Mouse (Mus musculus) right cerebral cortex, adult 18-20 months (tissue): ENCODE data around the gene Acad10.
"Not testable (repeated sequence)": the region's sequence is repeated elsewhere in the genome, so short reads cannot be mapped to it uniquely, and the experiment has no call there.

Source experiments
- DNase-seq: peaks from one replicate; pipeline ENCODE4 v3.0.0; 2022; ENCODE audit warnings: mixed read lengths

Gene Acad10

DNA sequence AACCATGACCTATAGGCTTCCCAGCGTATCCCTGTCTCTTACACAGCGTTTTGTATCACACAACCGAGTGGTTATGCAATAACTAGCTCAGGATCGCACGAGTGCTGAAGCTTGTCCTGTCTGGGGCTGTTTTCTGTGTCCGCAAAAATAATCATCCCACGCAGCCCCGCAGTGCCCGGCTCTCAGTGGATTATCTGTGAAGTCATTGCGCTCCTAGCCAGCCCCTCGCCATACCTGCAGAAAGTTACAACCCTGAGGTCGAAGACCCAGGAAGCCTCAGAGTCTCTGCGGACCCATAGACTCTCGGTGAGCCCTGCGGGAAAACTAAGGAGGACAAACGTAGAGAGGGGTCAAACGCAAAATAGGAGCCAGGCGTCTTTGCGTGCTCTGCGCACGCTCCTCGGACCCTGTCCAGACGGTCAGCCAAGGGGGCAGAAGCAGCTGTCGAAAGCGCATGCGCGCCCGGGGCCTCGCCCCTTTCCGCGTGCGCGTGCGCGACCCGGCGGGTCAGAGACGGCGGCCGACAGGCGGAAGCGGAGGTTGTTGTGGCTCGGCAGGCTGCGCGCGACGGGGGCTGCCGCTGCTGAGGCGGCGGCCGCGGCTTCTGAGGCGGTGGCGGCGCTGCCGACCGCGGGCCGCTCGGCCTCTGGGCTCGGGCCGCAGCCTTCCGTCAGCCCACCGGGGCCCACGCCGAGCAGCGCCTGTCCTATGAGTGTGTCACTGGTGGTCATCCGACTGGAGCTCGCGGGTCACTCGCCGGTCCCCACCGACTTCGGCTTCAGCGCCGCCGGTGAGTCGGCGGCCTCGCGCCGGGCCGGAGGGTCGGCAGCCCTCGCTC lies at the start of gene Acad10, which contains the start of gene Brap:
TSS of gene Acad10 (minus strand) at position 456 of the 838 bp plus-strand sequence.
TSS of gene Brap (plus strand) at position 505 of the 838 bp plus-strand sequence.
- DNase-seq: peak; percentile 95

DNA sequence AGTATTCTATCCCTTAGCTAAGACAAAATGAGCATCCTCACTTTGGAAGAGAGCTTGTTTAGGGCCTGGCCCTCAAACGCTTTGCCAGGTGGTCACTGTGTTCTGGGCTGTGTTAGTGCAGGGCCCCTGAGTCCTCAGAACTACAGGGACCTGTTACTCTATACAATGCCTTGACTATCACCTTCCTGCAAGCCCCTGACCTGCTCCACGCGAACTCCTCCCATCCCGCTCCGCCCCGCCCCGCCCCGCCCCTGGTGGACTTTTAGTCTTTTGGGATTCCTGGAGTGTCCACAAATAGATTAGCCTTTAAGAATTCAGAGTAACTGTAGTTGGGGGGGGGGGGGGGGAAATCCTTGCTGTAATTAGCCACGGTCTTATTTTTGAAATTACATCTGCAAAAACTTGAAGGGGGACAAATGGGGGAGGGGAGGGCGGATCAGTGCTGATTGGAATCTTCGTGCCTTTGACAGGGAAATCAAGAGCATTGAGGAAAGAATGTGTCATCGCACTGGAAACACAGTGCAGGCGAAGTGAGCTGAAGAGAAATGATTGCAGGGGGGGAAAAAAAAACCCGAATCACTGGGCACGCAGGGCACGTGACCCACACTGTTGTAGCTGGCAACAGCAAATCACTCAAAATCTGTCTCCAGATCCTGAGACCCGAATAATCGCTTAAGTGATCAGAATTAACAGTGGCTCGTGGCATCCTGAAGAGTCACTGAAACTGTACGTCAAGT lies 44.4 kb upstream of the Acad10 start:
- no peak for DNase-seq

DNA sequence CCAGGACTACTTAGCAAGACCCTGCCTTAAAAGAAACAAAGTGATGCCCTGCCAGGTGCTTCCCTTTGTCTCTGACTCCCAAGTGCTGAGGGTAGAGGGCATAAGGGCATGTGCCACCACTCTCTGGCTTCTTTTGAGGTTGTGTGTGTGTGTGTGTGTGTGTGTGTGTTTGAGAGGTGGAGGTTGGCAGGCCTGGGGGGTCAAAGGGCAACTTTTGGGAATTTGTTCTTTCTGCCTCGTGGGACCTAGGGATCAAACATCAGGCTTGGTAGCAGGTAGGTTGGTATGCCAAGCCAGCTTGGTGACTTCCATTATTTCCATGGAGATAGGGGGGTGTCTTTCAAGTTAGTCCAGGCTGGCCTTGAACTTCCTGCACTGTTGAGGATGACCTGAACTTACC lies 43.0 kb upstream of the Acad10 start:
- DNase-seq: no peak

DNA sequence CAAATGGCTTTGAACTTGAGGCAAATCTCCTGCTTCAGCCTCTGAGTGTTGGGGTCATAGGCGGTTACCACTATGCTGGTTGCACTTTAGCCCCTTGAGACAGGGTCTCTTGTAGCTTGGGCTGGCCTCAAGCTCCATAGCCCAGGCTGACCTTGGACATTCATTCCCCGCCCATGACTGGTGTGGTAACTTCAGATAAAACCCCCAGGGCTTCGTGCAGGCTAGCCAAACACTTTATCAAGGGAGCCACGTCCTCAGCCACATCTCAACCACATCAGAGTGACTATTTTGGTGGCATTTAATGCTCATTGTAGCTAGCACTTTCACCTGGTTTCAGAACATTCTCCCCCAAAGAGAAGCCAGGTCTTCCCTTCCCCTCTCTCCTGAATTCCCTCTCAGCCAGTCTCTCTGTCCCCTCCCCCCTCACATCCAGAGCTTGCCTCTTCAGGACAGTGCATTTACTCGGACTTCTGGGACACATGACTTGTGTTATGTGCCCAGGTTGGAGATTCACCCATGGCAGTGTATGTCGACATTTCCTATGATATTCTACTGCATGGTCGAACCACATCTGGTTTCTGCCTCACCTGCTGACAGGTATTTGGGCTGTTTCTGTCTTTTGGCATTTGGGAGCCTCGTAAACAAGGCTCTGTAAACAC lies 40.9 kb upstream of the Acad10 start:
- no peak for DNase-seq

DNA sequence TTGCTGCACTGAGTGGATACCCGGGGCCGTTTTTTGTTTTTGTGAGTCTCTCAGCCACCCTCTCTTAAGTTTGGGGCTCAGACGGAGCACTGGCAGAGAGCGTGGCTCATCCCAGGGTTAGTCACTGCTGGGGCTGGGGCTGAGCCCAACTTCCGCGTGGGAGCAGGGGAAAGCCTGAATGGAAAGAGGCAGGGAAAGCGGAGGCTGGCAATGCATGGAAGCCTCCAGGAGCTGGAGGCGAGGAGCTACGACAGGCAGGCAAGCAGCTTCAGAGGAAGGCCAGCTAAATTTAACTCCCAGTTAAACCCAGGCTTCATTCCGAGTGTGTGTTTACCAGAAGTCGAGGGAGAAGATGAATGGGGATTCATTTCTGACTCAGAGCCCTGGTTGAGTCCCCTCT lies 40.2 kb upstream of the Acad10 start:
- DNase-seq: peak; percentile 92

DNA sequence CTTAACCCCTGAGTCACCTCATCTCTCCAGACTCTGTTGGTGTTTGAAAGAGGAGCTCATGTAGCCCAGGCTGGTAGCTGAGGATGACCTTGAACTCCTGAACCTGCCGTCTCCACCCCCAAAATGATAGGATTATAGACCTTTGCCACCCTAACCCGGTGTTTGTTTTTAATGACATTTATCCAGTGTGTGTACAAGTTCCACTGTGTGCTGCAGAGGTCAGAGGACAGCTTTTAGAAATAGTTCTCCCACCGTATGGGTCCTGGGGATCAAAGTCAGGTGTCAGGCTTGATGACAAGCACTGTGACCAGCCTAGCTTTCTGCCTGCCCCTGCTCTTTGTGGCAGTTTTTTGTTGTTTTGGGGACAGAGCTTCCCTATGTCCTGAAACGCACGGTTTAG lies 39.6 kb upstream of the Acad10 start:
- DNase-seq: no peak

DNA sequence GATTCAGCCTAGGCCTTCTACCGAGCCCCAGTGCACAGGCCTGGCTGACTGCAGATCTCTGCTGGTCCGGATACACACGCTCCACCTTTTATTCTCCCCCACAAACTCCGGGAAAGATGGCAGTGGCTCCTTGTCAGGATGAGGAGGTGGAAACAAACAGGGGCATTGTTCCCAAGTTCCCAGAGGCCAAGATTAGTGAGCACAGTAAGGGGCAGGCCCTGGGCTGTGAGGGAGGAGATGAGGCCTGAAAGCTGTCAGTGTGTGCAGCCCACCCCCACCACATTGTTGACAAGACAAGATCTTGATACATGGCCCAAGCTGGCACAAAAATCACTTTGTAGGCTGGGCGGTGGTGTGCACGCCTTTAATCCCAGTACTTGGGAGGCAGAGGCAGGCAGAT lies 36.4 kb upstream of the Acad10 start:
- DNase-seq: no peak

DNA sequence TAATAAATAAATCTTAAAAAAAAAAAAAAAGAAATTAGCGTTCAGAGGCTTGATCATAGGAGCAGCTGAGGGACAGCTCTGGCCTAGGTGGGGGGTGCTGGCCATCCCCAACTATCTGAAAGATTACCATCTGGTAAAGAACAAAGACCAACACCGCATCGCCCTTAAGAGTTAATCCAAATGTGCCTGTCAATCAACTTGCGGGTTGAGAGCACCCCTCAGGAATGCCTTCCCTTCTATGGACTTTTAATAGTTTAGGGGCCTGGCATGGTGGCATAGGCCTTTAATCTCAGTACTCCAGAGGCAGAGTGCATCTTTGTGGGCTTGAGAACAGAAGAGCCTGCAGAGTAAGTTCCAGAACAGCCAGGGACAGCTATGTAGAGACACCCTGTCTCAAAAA lies 32.6 kb upstream of the Acad10 start:
- DNase-seq: no peak

DNA sequence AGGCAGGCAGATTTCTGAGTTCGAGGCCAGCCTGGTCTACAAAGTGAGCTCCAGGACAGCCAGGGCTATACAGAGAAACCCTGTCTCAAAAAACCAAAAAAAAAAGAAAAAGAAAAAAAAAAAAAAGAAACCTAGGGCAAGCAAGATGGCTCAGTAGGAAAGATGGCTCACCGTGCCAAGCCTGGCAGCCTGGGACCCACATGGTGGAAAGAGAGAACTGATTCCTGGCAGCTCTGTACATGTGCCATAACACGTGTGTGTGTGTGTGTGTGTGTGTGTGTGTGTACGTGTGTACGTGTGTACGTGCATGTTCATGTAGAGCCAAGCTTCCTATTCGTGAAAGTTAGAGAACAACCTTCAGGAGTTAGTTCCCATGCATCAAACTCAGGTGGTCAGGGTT lies 31.1 kb upstream of the Acad10 start:
- DNase-seq: not testable (repeated sequence)

DNA sequence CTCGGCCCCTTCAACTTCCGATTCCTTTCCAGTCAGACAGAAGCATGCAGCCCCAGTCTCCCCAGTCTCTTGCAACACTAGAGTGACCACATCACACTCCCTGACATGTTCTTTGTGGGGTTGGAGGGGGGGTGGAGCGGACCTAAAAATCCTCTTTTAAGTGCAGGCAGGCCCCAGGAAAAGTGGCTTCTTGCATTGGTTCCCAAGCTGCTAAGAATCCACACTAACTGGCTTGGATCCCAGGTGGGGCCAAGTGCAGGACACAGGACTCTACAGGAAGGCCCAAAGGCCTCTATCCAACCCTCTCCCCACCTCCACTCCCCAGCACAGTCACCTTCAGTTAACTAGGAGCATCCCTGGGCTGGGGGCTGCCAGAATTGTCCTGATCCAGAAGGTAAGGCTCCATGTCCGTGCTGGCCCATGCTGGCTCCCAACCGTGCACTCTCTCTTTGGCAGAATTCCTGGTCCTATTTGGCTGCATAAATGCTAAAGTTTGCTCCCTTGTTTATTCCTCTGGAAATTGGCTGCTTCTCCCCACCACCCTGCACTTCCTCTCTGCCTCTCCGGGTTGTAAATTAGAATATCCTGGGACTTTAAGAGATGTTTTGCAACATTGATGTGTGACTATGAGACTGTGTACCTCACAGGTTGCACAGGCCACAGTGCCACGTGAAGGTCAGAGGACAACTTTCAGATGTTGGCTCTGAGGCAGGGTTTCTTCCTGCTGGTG lies 30.3 kb upstream of the Acad10 start:
- no peak for DNase-seq

DNA sequence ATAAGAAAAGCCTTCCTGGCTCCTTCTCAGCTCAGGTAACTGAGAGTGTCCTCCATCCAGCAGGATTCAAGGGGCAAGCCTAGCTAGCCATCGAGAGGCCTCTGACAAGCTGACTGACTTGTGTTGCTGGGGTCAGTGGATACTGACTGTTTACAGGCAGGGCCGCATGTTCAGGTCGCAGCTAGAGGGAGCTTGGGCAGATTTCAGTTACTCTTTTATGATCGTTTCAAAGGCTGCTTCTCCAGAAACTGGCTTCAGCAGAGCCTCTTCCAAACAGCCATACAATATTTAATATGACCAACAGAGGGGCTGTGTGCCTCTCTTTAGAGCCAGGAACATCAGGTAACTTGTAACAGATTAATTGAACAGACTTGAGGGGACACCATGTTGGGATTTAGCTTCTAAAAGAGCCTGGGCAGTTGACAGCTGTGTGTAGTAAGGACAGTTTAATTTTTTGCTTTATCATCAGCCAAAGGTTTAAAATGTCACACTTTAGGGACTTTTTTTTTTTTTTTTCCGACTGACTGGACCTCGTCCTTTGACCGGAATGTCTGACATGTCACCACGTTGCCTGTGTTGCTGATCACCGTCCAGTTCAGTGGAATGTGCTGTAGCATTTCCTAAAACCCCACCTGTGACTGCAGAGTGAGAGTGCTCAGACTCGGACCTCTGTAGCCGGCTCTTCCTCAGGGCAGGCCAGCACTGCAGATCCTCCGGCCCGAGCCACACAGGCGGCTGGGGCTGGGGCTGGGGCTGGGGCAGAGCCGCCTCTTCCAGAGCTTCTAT lies 26.0 kb upstream of the Acad10 start:
- DNase-seq: no peak

DNA sequence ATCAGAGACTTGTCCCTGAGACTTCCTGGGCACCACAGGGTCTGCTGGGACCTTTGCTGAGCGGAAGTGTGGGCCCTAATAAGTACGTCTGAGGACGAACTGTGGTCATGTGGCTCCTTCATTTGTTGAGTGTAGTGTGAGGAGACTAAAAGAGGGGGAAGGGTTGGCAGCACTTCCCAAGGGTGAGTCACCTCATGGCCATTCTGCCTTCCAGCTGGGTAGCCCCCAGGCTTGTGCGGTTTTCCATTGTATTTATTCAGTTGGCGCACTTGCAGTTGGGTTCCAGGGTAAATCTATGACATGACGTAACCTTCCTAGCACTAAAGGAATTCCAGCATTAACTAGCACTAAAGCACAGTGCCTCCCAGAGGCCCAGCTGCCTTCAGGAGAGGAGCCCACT lies 25.2 kb upstream of the Acad10 start:
- no peak for DNase-seq

DNA sequence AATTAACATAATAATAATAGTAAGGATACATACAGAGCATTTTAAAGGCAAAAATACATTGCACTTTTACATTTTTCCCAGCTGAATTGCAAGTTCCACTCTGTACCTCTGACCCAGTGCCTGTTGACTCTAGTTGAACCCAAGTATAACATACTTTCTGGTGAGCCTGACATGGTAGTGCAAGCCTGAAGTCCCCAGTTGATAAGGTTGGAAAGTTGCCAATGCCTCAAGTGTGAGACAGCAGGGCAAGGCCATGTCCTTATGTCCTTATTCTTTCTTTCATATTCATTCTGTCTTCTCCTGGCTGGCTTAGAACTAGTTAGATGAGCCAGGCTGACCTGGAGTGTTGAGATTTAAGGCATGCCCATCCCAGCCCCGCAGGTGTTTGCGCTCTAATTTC lies 21.9 kb upstream of the Acad10 start:
- DNase-seq: no peak

DNA sequence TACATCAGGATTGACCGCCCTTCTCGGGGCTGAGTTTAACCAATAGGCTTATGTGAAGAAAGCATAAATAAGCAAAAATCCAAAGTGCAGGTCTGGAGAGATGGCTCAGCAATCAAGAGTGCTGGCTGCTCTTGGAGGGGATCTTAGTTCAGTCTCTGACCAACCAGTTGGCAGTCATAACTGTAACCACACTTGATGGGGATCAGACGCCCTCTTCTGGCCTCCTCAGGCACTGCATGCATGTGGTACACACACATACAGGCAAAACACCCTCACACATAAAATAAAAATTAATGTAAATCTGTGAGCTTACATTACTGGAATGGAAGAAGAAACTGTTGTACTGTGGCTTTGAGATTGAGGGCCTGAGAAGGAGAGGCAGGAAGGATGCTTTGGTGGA lies 10.1 kb upstream of the Acad10 start:
- no peak for DNase-seq

DNA sequence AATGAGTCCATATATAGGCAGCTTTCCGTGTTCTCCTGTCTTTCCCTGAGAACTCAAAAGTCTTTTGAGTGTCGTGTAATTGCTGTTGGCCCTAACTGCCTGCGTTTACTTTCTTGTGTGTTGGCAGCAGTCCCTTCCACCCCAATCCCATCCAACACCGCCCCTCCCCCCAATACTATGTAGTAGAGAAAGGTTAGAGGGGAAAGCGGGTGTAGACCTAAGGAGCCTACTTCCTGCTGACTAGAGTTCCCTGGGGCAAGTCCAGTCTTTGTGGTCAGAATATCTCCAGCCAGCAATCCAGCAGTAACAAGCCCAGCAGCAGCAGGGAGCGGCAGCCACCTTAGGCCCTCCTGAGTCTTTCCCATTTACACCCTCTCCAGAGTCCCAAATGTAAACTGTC lies 8.1 kb upstream of the Acad10 start:
- no peak for DNase-seq

DNA sequence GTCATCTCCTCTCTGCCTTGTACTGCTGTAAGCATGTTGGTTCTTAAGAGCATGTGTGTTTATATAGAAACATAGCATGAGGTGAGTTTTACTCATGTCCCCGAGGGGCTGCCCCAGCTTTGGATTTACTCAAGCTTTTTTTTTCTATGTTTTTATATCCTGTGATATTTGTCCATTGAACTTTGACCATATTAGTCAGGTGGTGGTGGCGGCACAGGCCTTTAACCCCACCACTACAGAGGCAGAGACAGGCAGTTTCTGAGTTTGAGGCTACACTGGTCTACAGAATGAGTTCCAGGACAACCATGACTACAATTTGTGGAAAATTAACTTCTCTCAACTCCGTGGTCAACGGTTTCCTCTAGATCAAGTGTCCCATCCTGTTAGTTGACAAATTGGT lies 6.8 kb upstream of the Acad10 start:
- no peak for DNase-seq

DNA sequence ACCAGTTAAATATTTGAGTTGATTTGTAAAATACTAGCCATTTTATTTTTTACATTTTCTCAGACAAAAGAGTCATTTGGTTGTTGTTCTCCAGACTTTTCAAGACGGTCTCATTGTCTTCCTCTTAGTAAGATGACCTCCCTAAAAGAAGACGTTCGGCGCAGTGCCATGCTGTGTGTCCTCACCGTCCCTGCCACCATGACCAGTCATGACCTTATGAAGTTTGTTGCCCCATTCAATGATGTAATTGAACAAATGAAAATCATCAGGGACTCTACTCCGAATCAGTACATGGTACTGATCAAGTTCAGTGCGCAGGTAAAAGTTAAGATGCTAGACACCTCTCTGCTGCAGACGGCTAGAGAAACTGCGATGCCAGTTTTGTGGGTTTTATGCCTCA lies 4.7 kb upstream of the Acad10 start:
- no peak for DNase-seq

DNA sequence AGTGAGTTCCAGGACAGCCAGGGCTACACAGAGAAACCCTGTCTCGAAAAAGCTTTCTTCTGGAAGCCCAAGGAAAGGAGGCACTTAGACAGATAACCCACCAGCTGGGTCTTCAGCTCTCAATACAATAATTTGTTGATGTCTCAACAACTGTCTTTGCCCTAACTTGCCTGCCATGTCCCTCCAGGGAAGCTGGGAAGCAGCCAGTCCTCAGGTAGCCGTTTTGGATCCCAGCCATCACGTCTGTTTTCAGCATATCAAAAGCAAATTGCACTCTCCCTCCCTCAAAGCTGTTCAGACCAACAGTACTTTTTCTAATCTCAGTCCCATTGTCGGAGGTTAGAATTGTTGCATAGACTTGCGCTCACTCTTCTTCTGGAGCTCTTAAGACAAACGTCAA lies 3.8 kb upstream of the Acad10 start:
- DNase-seq: no peak

DNA sequence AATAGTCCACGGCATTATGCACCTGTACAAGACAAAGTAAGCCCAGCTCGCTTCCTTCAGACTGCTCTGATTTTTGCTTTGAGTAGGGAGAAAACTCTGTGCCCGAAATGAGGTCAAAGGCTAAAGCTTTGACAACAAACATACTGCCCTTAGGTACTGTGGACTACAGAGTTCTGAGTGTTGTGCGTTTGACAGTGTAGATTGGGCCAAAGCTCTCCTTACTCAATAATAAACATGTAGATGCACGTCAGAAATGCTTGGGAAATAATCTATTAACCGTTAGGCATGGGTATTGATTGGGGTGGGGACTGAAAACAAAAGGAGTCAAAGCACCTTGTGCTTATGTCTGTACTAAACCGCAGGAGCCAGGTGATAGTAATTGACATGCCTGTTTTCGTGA lies 3.1 kb upstream of the Acad10 start:
- DNase-seq: no peak

DNA sequence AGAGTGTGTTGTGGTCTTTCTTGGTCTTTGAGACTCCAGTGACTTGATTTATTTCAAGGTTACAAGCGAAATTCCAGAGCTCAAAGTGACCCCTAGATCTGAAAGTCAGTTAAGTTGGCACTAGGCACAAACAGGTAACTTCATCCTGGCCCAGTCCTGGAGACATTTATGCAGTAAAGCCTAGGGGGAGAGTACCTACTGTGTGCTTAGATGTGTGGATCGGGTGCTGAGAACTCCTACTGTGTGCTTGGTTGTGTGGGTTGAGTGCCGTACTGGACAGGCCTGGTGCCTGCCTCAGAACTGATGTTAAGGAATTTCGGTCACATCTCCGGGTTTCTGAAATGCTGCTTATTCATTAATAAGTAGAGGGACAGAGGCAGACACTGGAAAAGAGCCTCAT lies 1.2 kb upstream of the Acad10 start:
- no peak for DNase-seq

DNA sequence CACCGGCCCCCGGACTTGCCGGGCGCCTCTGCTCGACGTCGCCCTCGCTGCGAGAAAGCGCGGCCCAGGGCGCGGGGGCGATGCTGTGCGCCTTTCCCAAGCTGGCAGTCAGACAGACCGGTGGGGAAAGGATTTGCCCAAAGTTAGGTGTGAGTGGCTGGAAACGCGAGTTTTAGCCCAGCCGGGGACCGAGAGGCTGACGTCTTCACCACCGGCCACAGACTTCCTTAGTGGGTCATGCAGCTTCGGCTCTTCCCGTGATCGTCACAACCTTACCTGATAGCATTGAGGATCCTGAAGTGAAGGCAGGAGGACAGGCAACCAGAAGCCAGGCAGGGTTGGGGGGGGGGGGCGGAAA lies 562 bp upstream of the Acad10 start:
- peak; percentile 40 for DNase-seq

DNA sequence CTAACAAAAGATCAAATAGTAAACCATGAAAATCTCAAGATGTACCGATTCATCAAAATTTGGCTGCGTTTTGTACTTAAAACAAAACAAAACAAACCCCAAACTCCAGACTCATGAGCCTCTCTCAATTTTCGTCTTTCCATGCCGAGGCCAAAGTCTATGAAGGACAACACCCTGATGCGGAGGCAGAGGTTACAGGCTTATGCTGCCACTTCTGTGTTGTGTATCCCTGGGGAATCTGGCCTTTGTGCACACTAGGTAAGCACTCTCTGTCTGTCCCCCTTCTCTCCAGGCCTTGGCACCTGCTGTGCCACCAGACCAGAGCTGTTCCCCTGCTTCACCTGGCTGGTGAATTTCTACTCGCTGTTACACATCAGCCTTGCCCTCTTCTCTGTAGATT lies 2.7 kb downstream of the Acad10 start:
- not testable (repeated sequence) for DNase-seq
